Mouse (Mus musculus): ENCODE data around the gene Ssr3.

Gene Ssr3

DNA sequence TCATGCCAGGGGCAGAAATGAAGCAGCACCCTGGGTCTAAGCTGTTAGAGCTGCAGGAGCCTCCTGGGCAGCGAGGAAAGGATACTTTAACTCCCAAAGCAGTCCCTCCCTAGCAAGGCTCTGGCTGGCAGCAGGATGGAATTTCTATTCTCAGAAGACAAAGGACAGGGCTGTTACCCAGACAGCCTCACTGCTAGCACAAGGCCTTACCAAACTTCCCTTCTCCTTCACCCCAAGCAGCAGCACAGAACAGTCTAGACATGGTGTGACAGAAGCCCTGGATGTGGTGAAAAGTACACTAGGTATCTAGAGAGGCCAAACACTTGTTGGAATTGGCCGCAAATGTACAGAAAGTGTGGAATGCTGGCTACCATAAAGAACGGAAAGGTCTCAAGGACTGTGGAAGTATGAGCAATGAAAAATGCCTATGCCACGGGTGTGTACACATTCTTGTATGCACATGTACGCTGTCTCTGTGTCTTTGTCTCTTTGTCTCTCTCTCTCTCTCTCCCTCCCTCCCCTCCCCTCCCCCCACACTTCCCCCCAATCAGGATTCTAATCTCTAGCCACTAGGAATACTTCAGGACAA, 18.7 kb downstream of the Ssr3 start:
- no peak for DNase-seq

- DNase-seq, result no peak
Observed at GRCm38 (mm10) chr3:65372552-65372951, 19.9 kb downstream of the Ssr3 start.

DNA sequence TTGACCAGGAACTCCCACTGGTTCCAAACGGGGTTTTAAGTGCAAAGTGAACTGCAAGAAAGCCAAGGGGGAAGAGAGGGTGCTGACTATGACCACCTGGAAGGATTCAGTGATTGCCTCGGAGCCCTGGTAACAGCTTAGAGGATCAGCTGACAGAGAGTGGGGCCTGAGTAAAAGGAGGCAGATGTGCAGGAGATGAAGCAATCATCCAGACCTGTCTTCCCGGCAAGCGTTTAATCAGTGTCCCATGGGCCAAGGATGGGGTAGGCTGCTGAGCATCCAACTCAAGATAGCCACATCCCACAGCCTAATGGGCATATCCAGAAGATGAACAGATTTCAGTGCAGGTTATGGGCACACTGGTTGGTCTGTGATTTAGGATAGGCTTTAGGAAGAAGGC, 24.5 kb downstream of the Ssr3 start:
- DNase-seq, result no peak

- no peak for DNase-seq
Observed at GRCm38 (mm10) chr3:65365921-65366710, 26.3 kb downstream of the Ssr3 start.

GRCm38 (mm10) chr3:65365184-65365583, 27.2 kb downstream of the Ssr3 start:
- no peak for DNase-seq

GRCm38 (mm10) chr3:65363438-65363837, 29.0 kb downstream of the Ssr3 start:
- DNase-seq, result no peak

- no peak for DNase-seq
Observed at GRCm38 (mm10) chr3:65360163-65360969, 32.1 kb downstream of the Ssr3 start.

DNA sequence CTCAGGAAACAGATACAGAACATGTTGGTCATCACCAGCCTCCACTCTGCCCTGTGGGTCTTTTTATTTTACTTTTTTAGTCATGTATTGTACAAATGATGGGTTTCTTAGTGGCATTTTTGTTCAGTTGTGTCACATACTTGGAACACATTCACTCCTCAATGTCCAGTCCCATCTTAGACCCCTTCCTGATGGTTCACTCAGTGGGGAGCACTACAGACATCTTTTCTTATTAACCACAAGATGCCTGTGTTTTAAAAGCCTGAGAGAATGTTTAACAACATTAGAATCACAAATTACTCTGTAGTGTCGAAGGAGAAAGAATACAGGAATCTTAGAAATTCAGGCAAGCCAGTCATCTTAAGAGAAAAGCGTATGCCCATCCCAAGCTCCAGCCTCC, 33.6 kb downstream of the Ssr3 start:
- no peak for DNase-seq

GRCm38 (mm10) chr3:65358275-65358674, 34.1 kb downstream of the Ssr3 start:
- no peak for DNase-seq

DNA sequence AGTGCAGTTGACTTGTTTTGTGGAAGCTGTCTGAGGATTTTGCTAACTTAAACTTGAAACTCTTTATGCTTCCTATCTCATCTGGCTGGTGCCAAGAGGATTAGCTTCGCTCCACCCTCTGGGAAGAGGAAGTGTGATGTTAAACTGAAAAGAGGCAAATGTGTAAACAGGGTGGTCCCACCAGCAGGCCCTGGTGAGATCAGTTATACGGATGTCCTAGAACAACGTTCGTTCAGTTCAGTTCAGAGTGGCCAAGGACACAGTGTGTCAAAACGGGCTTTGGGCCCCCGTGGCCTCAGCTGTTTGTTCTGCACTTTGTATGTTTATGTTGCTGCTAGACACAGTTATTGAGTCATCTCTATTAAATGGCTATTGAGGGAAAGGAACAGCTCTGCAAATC, 36.9 kb downstream of the Ssr3 start:
- DNase-seq, result no peak

GRCm38 (mm10) chr3:65353263-65354037, 39.0 kb downstream of the Ssr3 start:
- DNase-seq, result no peak

- peak; percentile 4 for DNase-seq
Observed at GRCm38 (mm10) chr3:65352278-65353127, 39.9 kb downstream of the Ssr3 start.

- DNase-seq, result no peak
Observed at GRCm38 (mm10) chr3:65346176-65346575, 46.2 kb downstream of the Ssr3 start.

- DNase-seq, result no peak
Observed at GRCm38 (mm10) chr3:65340173-65340951, 52.1 kb downstream of the Ssr3 start.

DNA sequence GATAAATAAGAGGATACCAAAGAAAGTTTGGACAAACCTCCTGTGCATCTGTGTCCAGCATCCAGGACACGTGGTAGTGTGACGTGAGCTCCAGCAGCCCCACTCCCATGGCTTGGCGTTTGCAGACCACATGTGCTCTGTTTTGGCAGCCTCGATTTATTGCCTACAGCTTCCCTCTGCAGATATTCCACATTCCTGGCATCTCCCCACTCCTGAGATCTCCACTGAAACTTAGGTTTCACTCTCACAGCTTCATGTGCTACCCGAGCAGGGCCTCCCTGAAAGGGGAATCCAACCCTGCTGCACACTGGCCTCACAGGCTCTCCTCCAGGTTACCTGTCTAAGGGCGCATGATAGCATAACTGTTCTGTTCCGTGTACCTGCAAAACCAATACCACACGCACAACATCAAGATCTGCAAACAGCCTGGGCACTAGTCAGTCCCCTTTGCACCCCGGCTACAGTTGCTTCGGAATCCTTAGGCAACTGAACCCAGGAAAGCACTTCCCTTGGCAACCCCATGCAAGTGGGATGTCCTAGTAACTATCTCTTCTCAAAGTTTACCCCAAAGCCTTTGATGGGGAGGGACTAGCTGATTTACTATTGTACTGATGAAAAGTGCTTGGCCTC, 54.5 kb downstream of the Ssr3 start:
- no peak for DNase-seq
